Mouse (Mus musculus): ENCODE results near the gene Tmem144. TPM values are rescaled to one million over a fixed set of nuclear protein-coding genes. Genes with fewer than 3 reads are reported as not detected.

The Tmem144 gene
- polyA plus RNA-seq, 1 experiment, result 0.51 TPM

- no peak for TF ChIP-seq GATA1 (IDR thresholded peaks at IDR 0.05; ENCODE audit: low read length)
Measured at GRCm38 (mm10) chr3:79838751-79839150, 13.8 kb downstream of the Tmem144 start.

DNA sequence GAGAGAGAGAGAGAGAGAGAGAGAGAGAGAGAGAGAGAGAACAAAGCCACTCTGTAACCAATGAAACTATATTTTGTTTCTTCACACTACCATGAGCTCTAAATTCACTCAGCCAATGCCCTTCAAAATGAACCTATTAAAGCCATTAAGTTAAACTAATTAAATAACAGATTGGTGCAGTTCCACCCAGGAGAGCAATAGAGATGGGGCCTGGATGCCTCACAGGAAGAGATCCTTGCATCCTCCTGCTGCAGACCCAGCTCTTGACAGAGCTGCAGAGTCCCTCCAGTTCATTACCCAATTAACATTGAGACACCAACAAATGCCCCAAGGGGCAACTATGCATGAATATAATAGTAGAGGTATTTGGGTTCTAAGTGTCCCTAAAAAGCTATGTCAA, 23.3 kb downstream of the Tmem144 start:
- no peak for TF ChIP-seq GATA1 (IDR thresholded peaks at IDR 0.05; ENCODE audit: low read length)

GRCm38 (mm10) chr3:79825067-79825780, 27.3 kb downstream of the Tmem144 start:
- TF ChIP-seq GATA1 (IDR thresholded peaks at IDR 0.05; ENCODE audit: low read length), result no peak

- no peak for TF ChIP-seq GATA1 (IDR thresholded peaks at IDR 0.05; ENCODE audit: low read length)
Measured at GRCm38 (mm10) chr3:79823176-79823575, 29.4 kb downstream of the Tmem144 start.

GRCm38 (mm10) chr3:79821131-79821530, 31.4 kb downstream of the Tmem144 start:
- TF ChIP-seq GATA1 (IDR thresholded peaks at IDR 0.05; ENCODE audit: low read length), result no peak

GRCm38 (mm10) chr3:79818202-79818995, 34.2 kb downstream of the Tmem144 start:
- no peak for TF ChIP-seq GATA1 (IDR thresholded peaks at IDR 0.05; ENCODE audit: low read length)

GRCm38 (mm10) chr3:79816229-79816628, 36.3 kb downstream of the Tmem144 start:
- no peak for TF ChIP-seq GATA1 (IDR thresholded peaks at IDR 0.05; ENCODE audit: low read length)

GRCm38 (mm10) chr3:79813814-79814490, 38.6 kb downstream of the Tmem144 start:
- TF ChIP-seq GATA1 (IDR thresholded peaks at IDR 0.05; ENCODE audit: low read length), result no peak

GRCm38 (mm10) chr3:79812042-79812441, 40.5 kb downstream of the Tmem144 start:
- no peak for TF ChIP-seq GATA1 (IDR thresholded peaks at IDR 0.05; ENCODE audit: low read length)

DNA sequence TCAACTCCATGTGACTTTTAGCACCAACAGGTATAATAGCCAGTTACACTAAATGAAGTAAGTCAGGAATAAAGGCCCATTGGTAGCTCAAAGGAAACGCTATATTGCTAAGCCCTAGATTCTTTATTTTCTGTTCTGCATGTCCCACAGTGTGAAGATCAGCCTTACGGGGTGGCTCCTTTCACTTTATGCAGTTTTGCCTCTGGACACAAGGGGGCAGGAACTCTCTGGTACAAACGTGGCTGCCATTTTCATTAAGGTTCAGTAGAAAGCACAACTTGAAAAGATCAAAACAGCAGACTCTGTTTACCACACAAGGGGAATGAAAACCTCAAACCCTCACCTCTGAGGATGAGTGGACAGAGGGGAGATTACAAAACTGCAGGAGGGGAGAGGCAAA, 40.9 kb downstream of the Tmem144 start:
- no peak for TF ChIP-seq GATA1 (IDR thresholded peaks at IDR 0.05; ENCODE audit: low read length)

- no peak for TF ChIP-seq GATA1 (IDR thresholded peaks at IDR 0.05; ENCODE audit: low read length)
Measured at GRCm38 (mm10) chr3:79810563-79810962, 42.0 kb downstream of the Tmem144 start.

GRCm38 (mm10) chr3:79809180-79809567, 43.4 kb downstream of the Tmem144 start:
- no peak for TF ChIP-seq GATA1 (IDR thresholded peaks at IDR 0.05; ENCODE audit: low read length)

DNA sequence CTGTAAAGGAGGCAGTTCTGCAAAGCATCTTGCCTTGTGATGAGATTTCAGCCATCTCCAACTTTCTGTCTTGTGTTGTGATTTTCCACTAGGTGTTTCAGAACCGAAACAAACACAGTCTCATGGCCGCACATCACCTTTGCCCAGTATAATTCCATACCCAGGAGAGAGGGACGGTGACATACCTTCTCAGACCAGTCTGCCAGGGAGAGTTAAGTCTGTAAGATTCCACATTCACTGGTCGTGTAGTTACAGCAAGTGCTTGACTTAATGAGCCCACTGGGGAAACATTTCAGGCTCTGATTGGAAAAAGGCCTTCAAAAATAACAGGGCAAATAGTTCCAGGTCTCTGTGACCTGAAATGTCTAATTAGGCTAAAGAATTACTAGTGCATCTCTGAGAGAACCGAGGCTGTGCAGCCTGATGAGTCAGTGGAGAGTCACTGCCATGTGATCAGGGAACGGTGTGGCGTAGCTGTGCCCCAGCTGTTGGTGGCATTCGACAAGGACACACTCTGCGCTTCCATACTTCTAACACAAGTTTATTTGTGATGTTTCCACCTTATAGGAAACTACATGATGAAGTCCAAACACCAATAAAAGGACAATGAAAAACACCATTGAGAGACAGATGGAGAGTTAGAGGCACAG, 43.9 kb downstream of the Tmem144 start:
- no peak for TF ChIP-seq GATA1 (IDR thresholded peaks at IDR 0.05; ENCODE audit: low read length)

GRCm38 (mm10) chr3:79792307-79792706, 60.3 kb downstream of the Tmem144 start:
- no peak for TF ChIP-seq GATA1 (IDR thresholded peaks at IDR 0.05; ENCODE audit: low read length)

- TF ChIP-seq GATA1 (IDR thresholded peaks at IDR 0.05; ENCODE audit: low read length), result no peak
Measured at GRCm38 (mm10) chr3:79790324-79790723, 62.2 kb downstream of the Tmem144 start.

DNA sequence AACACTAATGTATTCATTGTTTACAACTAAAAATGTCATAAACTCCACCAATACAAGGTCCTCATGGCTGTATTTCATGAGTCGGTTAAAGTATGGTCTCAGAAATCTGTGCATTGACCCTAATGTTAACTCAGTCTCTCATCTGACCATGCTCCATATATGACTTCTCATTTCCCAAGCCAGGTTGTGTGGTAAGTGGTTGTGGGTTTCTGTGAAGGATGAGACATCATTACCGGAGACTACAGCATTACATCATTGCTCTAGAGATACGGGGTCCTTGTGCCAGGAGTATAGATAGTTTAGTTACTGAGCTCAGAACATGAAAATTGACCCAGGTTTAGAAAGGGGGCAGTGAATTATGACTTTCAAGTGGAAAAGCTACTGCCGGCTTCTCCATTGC, 63.0 kb downstream of the Tmem144 start:
- TF ChIP-seq GATA1 (IDR thresholded peaks at IDR 0.05; ENCODE audit: low read length), result no peak
